Mouse (Mus musculus): ENCODE measurements around the gene Serinc5. TPM values are rescaled to one million over a fixed set of nuclear protein-coding genes. Genes with fewer than 3 reads are reported as not detected.

The Serinc5 gene
- polyA plus RNA-seq, 1 experiment from 2014 or later: 15.4 TPM

GRCm38 (mm10) chr13:92743337-92743736, 132.4 kb downstream of the Serinc5 start:
- peak; percentile 39; the same call in 1 of the 2 replicates for ATAC-seq (ENCODE audit: insufficient number of reproducible peaks, low FRiP score)
- Histone ChIP-seq H3K27me3 (replicated peaks) (no peaks in the 10 kb centered on the region), H3K4me2 (no peak overlapping the region), H3K9me3 (replicated peaks) (0 out of 2 replicates have a peak, but pooled peaks cover 3% of the 10 kb centered on the region), H3K4me3 (no peak overlapping the region), H3K36me3 (no peaks in the 10 kb centered on the region), H3K9ac (no peak overlapping the region), H3K4me1 (replicated peaks) (peaks cover 7% of the 10 kb centered on the region), H3K27ac (ENCODE audit: poor library complexity, severe bottlenecking) (no peak overlapping the region)
- WGBS: 49% methylated on average over 5 of the region's 5 CpGs

GRCm38 (mm10) chr13:92750976-92751518, 140.2 kb downstream of the Serinc5 start:
- no peaks in the 10 kb centered on the region for H3K36me3 ChIP-seq
- peaks cover 7% of the 10 kb centered on the region; the same call in 1 of the 2 replicates for H3K4me1 ChIP-seq (replicated peaks)
- 0 out of 2 replicates have a peak, but pooled peaks cover 3% of the 10 kb centered on the region for H3K9me3 ChIP-seq (replicated peaks)
- H3K4me3 ChIP-seq: no peak overlapping the region
- H3K27me3 ChIP-seq (replicated peaks): 0 out of 2 replicates have a peak, but pooled peaks cover 6% of the 10 kb centered on the region
- no peak overlapping the region for H3K9ac ChIP-seq
- H3K27ac ChIP-seq (ENCODE audit: poor library complexity, severe bottlenecking): no peak overlapping the region
- WGBS: 18% methylated on average over 7 of the region's 7 CpGs
- H3K4me2 ChIP-seq: peak overlapping the region; percentile 37
- ATAC-seq (ENCODE audit: insufficient number of reproducible peaks, low FRiP score): no peak

- H3K27ac ChIP-seq (ENCODE audit: poor library complexity, severe bottlenecking): no peak overlapping the region
- H3K4me3 ChIP-seq: no peak overlapping the region
- WGBS: 64% methylated on average over 21 of the region's 21 CpGs
- 0 out of 2 replicates have a peak, but pooled peaks cover 10% of the 10 kb centered on the region for H3K27me3 ChIP-seq (replicated peaks)
- H3K9ac ChIP-seq: no peak overlapping the region
- H3K9me3 ChIP-seq (replicated peaks): 0 out of 2 replicates have a peak, but pooled peaks cover 3% of the 10 kb centered on the region
- H3K4me2 ChIP-seq: no peak overlapping the region
- H3K36me3 ChIP-seq: no peaks in the 10 kb centered on the region
- no peak for ATAC-seq (ENCODE audit: insufficient number of reproducible peaks, low FRiP score)
- H3K4me1 ChIP-seq (replicated peaks): peaks cover 13% of the 10 kb centered on the region; the same call in 1 of the 2 replicates
Observed at GRCm38 (mm10) chr13:92751726-92752565, 141.1 kb downstream of the Serinc5 start.

- no peak for ATAC-seq (ENCODE audit: insufficient number of reproducible peaks, low FRiP score)
- Histone ChIP-seq H3K27ac (ENCODE audit: poor library complexity, severe bottlenecking) (no peak overlapping the region), H3K27me3 (replicated peaks) (0 out of 2 replicates have a peak, but pooled peaks cover 10% of the 10 kb centered on the region), H3K4me3 (no peak overlapping the region), H3K4me1 (replicated peaks) (peaks cover 28% of the 10 kb centered on the region), H3K36me3 (no peaks in the 10 kb centered on the region), H3K9ac (no peak overlapping the region), H3K4me2 (no peak overlapping the region), H3K9me3 (replicated peaks) (no peaks in the 10 kb centered on the region)
- 93% methylated on average over 8 of the region's 8 CpGs for WGBS
Observed at GRCm38 (mm10) chr13:92753676-92754075, 142.8 kb downstream of the Serinc5 start.

GRCm38 (mm10) chr13:92755036-92755435, 144.1 kb downstream of the Serinc5 start:
- Histone ChIP-seq H3K4me2 (no peak overlapping the region), H3K27ac (ENCODE audit: poor library complexity, severe bottlenecking) (no peak overlapping the region), H3K36me3 (no peaks in the 10 kb centered on the region), H3K27me3 (replicated peaks) (0 out of 2 replicates have a peak, but pooled peaks cover 18% of the 10 kb centered on the region), H3K4me1 (replicated peaks) (peaks cover 35% of the 10 kb centered on the region), H3K9me3 (replicated peaks) (no peaks in the 10 kb centered on the region), H3K4me3 (no peak overlapping the region), H3K9ac (no peak overlapping the region)
- no peak for ATAC-seq (ENCODE audit: insufficient number of reproducible peaks, low FRiP score)
- 81% methylated on average over 7 of the region's 7 CpGs for whole genome bisulfite sequencing

GRCm38 (mm10) chr13:92757972-92758585, 147.2 kb downstream of the Serinc5 start:
- Histone ChIP-seq H3K4me2 (peak overlapping the region; percentile 26; the same call in 1 of the 2 replicates), H3K4me1 (replicated peaks) (peaks cover 28% of the 10 kb centered on the region), H3K36me3 (peaks cover 10% of the 10 kb centered on the region; the same call in 1 of the 2 replicates), H3K27ac (ENCODE audit: poor library complexity, severe bottlenecking) (peak overlapping the region; percentile 52; the same call in 1 of the 2 replicates), H3K4me3 (no peak overlapping the region), H3K9ac (no peak overlapping the region), H3K27me3 (replicated peaks) (0 out of 2 replicates have a peak, but pooled peaks cover 21% of the 10 kb centered on the region), H3K9me3 (replicated peaks) (no peaks in the 10 kb centered on the region)
- WGBS: 20% methylated on average over 12 of the region's 12 CpGs
- ATAC-seq (ENCODE audit: insufficient number of reproducible peaks, low FRiP score): peak; percentile 43

- Histone ChIP-seq H3K27me3 (replicated peaks) (peaks cover 20% of the 10 kb centered on the region; the same call in 1 of the 2 replicates), H3K4me1 (replicated peaks) (peaks cover 28% of the 10 kb centered on the region), H3K4me3 (no peak overlapping the region), H3K4me2 (no peak overlapping the region), H3K9ac (no peak overlapping the region), H3K9me3 (replicated peaks) (no peaks in the 10 kb centered on the region), H3K36me3 (peaks cover 10% of the 10 kb centered on the region; the same call in 1 of the 2 replicates), H3K27ac (ENCODE audit: poor library complexity, severe bottlenecking) (peak overlapping the region; percentile 52)
- 60% methylated on average over 4 of the region's 4 CpGs for WGBS
- no peak for ATAC-seq (ENCODE audit: insufficient number of reproducible peaks, low FRiP score)
Observed at GRCm38 (mm10) chr13:92759096-92759495, 148.2 kb downstream of the Serinc5 start.

- Histone ChIP-seq H3K27me3 (replicated peaks) (peaks cover 18% of the 10 kb centered on the region; the same call in 1 of the 2 replicates), H3K36me3 (peaks cover 10% of the 10 kb centered on the region; the same call in 1 of the 2 replicates), H3K9me3 (replicated peaks) (no peaks in the 10 kb centered on the region), H3K27ac (ENCODE audit: poor library complexity, severe bottlenecking) (no peak overlapping the region), H3K9ac (no peak overlapping the region), H3K4me2 (no peak overlapping the region), H3K4me3 (no peak overlapping the region), H3K4me1 (replicated peaks) (peaks cover 28% of the 10 kb centered on the region)
- no peak for ATAC-seq (ENCODE audit: insufficient number of reproducible peaks, low FRiP score)
- 86% methylated on average over 6 of the region's 6 CpGs for WGBS
Observed at GRCm38 (mm10) chr13:92760519-92760918, 149.6 kb downstream of the Serinc5 start.

Other genes starting within 250 kb of the Serinc5 start
- gene Ankrd34b, start 185.2 kb upstream of the Serinc5 start, polyA plus RNA-seq (2016; fragmentation: Nextera tagmentation; extraction: Ambion mirVana): 0.22 and 0.30 TPM in 2 replicates
- not detected in 2 replicates for gene Fam151b, start 127.1 kb upstream of the Serinc5 start, polyA plus RNA-seq (2016; fragmentation: Nextera tagmentation; extraction: Ambion mirVana)
- gene Zfyve16, start 80.2 kb upstream of the Serinc5 start, polyA plus RNA-seq (2016; fragmentation: Nextera tagmentation; extraction: Ambion mirVana): 11.5 and 13.5 TPM in 2 replicates
- not detected in 2 replicates for gene Spz1, start 34.9 kb upstream of the Serinc5 start, polyA plus RNA-seq (2016; fragmentation: Nextera tagmentation; extraction: Ambion mirVana)
- 45.6 and 50.9 TPM in 2 replicates for gene Thbs4, start 183.7 kb downstream of the Serinc5 start, polyA plus RNA-seq (2016; fragmentation: Nextera tagmentation; extraction: Ambion mirVana)
- gene Mtx3, start 233.7 kb downstream of the Serinc5 start, polyA plus RNA-seq (2016; fragmentation: Nextera tagmentation; extraction: Ambion mirVana): 2.7 and 3.1 TPM in 2 replicates